In genomic region chr10:46299521-46299920, GRCm38 (mm10) we compare ENCODE assay signal across 20 mouse cellular contexts.
DNase-seq lines count a peak whose midpoint lies in the region; ATAC-seq and TF ChIP-seq lines count a peak whose summit lies in the region.
"Had no signal": no experiment of that assay in that cellular context is flagged by ENCODE, and none has a peak within 500 bp of the region (broad histone marks: within the 10 kb centered on the region; RNA-seq: fewer than 3 reads in every experiment).

No protein-coding gene starts in this region.

- no peak overlapping the region for H3K27ac ChIP-seq in forebrain, embryonic 12.5 days
- H3K27ac ChIP-seq in forebrain, postnatal 0 days (ENCODE audit: low read depth, low read length): no peak overlapping the region
- no peak overlapping the region for H3K27ac ChIP-seq in kidney, embryonic 16.5 days (ENCODE audit: low read length)
- H3K27ac ChIP-seq: embryonic facial prominence, embryonic 10.5 days; gastrocnemius, adult 2 months; hindbrain, embryonic 12.5 days had no signal

- WGBS in forebrain, embryonic 12.5 days: 62% methylated on average over 3 of the region's 3 CpGs
- 37% methylated on average over 3 of the region's 3 CpGs for WGBS in forebrain, postnatal 0 days
- 13% methylated on average over 3 of the region's 3 CpGs for WGBS in kidney, embryonic 16.5 days

- no peak for TF ChIP-seq CTCF in forebrain, postnatal 0 days (IDR thresholded peaks at IDR 0.05; ENCODE audit: low read depth)
- no peak for TF ChIP-seq CTCF in Patski (IDR thresholded peaks at IDR 0.05)

- 0 out of 2 replicates have a peak, but pooled peaks have one; percentile 23 for ATAC-seq in forebrain, embryonic 12.5 days (ENCODE audit: low FRiP score)
- ATAC-seq in forebrain, postnatal 0 days: no peak
- peak; percentile 46; the same call in 1 of the 2 replicates for ATAC-seq in kidney, embryonic 16.5 days (ENCODE audit: low FRiP score, low TSS enrichment)
- ATAC-seq in Patski: peak; percentile 21
- ATAC-seq: forebrain, embryonic 16.5 days; intestine, embryonic 16.5 days had no signal

- no peaks in the 10 kb centered on the region for H3K4me1 ChIP-seq in forebrain, embryonic 12.5 days
- no peaks in the 10 kb centered on the region for H3K4me1 ChIP-seq in forebrain, postnatal 0 days (ENCODE audit: insufficient read depth)
- 0 out of 2 replicates have a peak, but pooled peaks cover 4% of the 10 kb centered on the region for H3K4me1 ChIP-seq in kidney, embryonic 16.5 days (ENCODE audit: insufficient read depth, low read length)
- H3K4me1 ChIP-seq: embryonic facial prominence, embryonic 10.5 days; heart, embryonic 12.5 days; hindbrain, embryonic 12.5 days had no signal

- in situ Hi-C loops in Patski (cut with MboI; ENCODE audit: low pct_unique_long_range_greater_than_20kb): no loop called here

- H3K4me3 ChIP-seq in forebrain, embryonic 12.5 days (replicated peaks): no peak overlapping the region
- no peak overlapping the region for H3K4me3 ChIP-seq in forebrain, postnatal 0 days (ENCODE audit: low read depth, low read length)
- H3K4me3 ChIP-seq in kidney, embryonic 16.5 days (ENCODE audit: low read length): no peak overlapping the region
- H3K4me3 ChIP-seq: embryonic facial prominence, embryonic 10.5 days; gastrocnemius, adult 2 months; heart, embryonic 12.5 days; hindbrain, embryonic 12.5 days had no signal

- CTCF ChIA-PET in Patski (lab: Charles Lee): no interaction called here

- POLR2A ChIA-PET in Patski (lab: Charles Lee): no interaction called here

- H3K9me3 ChIP-seq in forebrain, embryonic 12.5 days: no peaks in the 10 kb centered on the region
- H3K9me3 ChIP-seq in forebrain, postnatal 0 days (ENCODE audit: low read length): no peaks in the 10 kb centered on the region
- no peaks in the 10 kb centered on the region for H3K9me3 ChIP-seq in kidney, embryonic 16.5 days (ENCODE audit: low read length)
- H3K9me3 ChIP-seq: embryonic facial prominence, embryonic 10.5 days; heart, embryonic 12.5 days; hindbrain, embryonic 12.5 days had no signal

- H3K9ac ChIP-seq in forebrain, embryonic 12.5 days: no peak overlapping the region
- no peak overlapping the region for H3K9ac ChIP-seq in forebrain, postnatal 0 days
- H3K9ac ChIP-seq in kidney, embryonic 16.5 days (replicated peaks; ENCODE audit: low read length): no peak overlapping the region
- H3K9ac ChIP-seq: heart, embryonic 12.5 days; hindbrain, embryonic 12.5 days had no signal

- no peak for DNase-seq in forebrain, postnatal 0 days
- DNase-seq in kidney, postnatal 36 days: no peak
- DNase-seq in Patski (ENCODE audit: low read depth, low spot score): no peak
- peak; percentile 39 for DNase-seq in retina, postnatal 1 day
- no peak for DNase-seq in adrenal gland, postnatal 36 days
- DNase-seq: adrenal gland, adult 2 months; adrenal gland, postnatal 25 days; cerebellum, adult 11 months; cerebellum, adult 9-10 months; cerebellum, postnatal 25 days; gastrocnemius, adult 2 months; gastrocnemius, postnatal 25 days; heart, postnatal 36 days had no signal

- no peaks in the 10 kb centered on the region for H3K36me3 ChIP-seq in forebrain, embryonic 12.5 days (replicated peaks)
- no peaks in the 10 kb centered on the region for H3K36me3 ChIP-seq in forebrain, postnatal 0 days (ENCODE audit: insufficient read depth)
- no peaks in the 10 kb centered on the region for H3K36me3 ChIP-seq in kidney, embryonic 16.5 days (ENCODE audit: insufficient read depth, low read length)
- H3K36me3 ChIP-seq: embryonic facial prominence, embryonic 10.5 days; heart, embryonic 12.5 days; hindbrain, embryonic 12.5 days had no signal

- no peak overlapping the region for H3K4me2 ChIP-seq in forebrain, embryonic 12.5 days
- H3K4me2 ChIP-seq in forebrain, postnatal 0 days (ENCODE audit: low read depth): no peak overlapping the region
- no peak overlapping the region for H3K4me2 ChIP-seq in kidney, embryonic 16.5 days (replicated peaks; ENCODE audit: low read depth, low read length)
- H3K4me2 ChIP-seq: heart, embryonic 12.5 days; hindbrain, embryonic 12.5 days had no signal

- no peaks in the 10 kb centered on the region for H3K27me3 ChIP-seq in forebrain, embryonic 12.5 days
- no peaks in the 10 kb centered on the region for H3K27me3 ChIP-seq in forebrain, postnatal 0 days (ENCODE audit: insufficient read depth, low read length)
- no peaks in the 10 kb centered on the region for H3K27me3 ChIP-seq in kidney, embryonic 16.5 days (ENCODE audit: insufficient read depth, low read length)
- no peaks in the 10 kb centered on the region for H3K27me3 ChIP-seq in Patski
- H3K27me3 ChIP-seq: heart, embryonic 12.5 days; hindbrain, embryonic 12.5 days had no signal
